Mouse (Mus musculus): ENCODE measurements around the gene Chit1.

- TF ChIP-seq GATA2 (IDR thresholded peaks at IDR 0.05; ENCODE audit: borderline replicate concordance, low read depth, low read length): no peak
- TF ChIP-seq CTCF (IDR thresholded peaks at IDR 0.05; ENCODE audit: low read depth, low read length): no peak
These were observed 3.3 kb upstream of the Chit1 start for GRCm38 (mm10) chr1:134107777-134108176.

All from G1E (cell line).